Mouse (Mus musculus): ENCODE results near the gene Nol9. TPM values are rescaled to one million over a fixed set of nuclear protein-coding genes. Genes with fewer than 3 reads are reported as not detected.

Gene Nol9
- polyA plus RNA-seq, 1 experiment from 2014 or later: 34.4 TPM

DNA sequence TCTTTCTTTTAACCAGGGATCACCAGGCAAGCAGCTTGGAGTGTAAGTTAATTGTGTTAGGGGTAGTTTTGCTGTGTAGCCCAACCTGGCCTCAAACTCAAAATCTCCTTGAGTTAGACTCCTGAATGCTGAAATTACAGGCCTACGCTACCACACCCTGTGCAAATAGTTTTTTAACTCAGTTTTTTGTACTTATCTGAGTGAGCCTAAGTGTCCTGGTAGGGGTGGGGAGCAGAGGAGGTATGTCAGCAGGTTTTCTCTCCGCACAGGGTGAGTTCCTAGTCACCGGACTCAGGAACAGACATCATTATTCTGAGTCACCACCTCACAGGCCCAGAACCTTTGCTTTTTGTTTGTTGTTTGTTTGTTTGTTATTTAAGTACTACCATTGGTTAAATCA, 37.1 kb upstream of the Nol9 start:
- ATAC-seq (ENCODE audit: low FRiP score, low read depth): no peak
- H3K27ac ChIP-seq: no peak overlapping the region
- WGBS: 90% methylated on average over 3 of the region's 3 CpGs
- H3K36me3 ChIP-seq: no peaks in the 10 kb centered on the region
- H3K27me3 ChIP-seq: no peaks in the 10 kb centered on the region
- peaks cover 13% of the 10 kb centered on the region for H3K4me1 ChIP-seq
- no peak overlapping the region for H3K9ac ChIP-seq
- H3K4me3 ChIP-seq: no peak overlapping the region
- no peak overlapping the region for H3K4me2 ChIP-seq (replicated peaks)
- no peaks in the 10 kb centered on the region for H3K9me3 ChIP-seq

DNA sequence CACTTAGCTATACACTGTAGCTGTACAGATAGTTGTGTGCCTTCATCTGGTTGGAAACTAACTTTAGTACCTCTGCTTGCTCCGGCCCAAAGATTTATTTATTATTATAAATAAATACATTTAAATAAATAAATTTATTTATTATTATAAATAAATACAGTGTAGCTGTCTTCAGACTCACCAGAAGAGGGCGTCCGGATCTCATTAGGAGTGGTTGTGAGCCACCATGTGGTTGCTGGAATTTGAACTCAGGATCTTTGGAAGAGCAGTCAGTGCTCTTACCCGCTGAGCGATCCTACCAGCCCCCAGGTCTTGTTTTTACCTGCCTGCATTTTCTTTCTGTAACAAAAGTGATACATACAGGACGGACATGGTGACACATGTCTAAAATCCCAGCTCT, 33.0 kb upstream of the Nol9 start:
- H3K27ac ChIP-seq: no peak overlapping the region
- WGBS: 78% methylated on average over 6 of the region's 6 CpGs
- H3K4me2 ChIP-seq (replicated peaks): no peak overlapping the region
- H3K27me3 ChIP-seq: peaks cover 4% of the 10 kb centered on the region
- no peaks in the 10 kb centered on the region for H3K9me3 ChIP-seq
- no peak overlapping the region for H3K4me3 ChIP-seq
- ATAC-seq (ENCODE audit: low FRiP score, low read depth): no peak
- H3K9ac ChIP-seq: no peak overlapping the region
- H3K36me3 ChIP-seq: no peaks in the 10 kb centered on the region
- peaks cover 31% of the 10 kb centered on the region for H3K4me1 ChIP-seq

DNA sequence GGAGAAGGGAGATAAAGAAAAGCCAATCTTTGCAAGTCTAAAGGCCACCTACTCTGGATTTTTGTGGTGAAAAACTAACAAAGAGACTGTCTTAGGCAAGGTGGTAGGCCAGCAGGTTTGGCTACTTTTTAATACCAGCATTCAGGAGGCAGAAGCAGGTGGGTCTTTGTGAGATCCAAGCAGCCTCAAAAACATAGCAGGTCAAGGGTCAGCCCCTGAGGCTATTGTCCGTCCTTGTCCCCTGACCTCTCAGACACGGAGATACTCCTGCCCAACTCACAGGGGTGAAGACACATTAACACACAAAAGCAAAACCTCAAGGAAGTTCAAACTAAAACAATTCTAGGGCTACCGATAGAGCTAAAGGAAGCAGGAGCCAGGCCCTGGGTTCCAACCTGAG, 32.3 kb upstream of the Nol9 start:
- H3K4me3 ChIP-seq: no peak overlapping the region
- 29% methylated on average over 3 of the region's 3 CpGs for WGBS
- no peaks in the 10 kb centered on the region for H3K9me3 ChIP-seq
- H3K4me1 ChIP-seq: peaks cover 38% of the 10 kb centered on the region
- peaks cover 4% of the 10 kb centered on the region for H3K27me3 ChIP-seq
- ATAC-seq (ENCODE audit: low FRiP score, low read depth): no peak
- H3K9ac ChIP-seq: no peak overlapping the region
- H3K4me2 ChIP-seq (replicated peaks): no peak overlapping the region
- H3K27ac ChIP-seq: no peak overlapping the region
- no peaks in the 10 kb centered on the region for H3K36me3 ChIP-seq

DNA sequence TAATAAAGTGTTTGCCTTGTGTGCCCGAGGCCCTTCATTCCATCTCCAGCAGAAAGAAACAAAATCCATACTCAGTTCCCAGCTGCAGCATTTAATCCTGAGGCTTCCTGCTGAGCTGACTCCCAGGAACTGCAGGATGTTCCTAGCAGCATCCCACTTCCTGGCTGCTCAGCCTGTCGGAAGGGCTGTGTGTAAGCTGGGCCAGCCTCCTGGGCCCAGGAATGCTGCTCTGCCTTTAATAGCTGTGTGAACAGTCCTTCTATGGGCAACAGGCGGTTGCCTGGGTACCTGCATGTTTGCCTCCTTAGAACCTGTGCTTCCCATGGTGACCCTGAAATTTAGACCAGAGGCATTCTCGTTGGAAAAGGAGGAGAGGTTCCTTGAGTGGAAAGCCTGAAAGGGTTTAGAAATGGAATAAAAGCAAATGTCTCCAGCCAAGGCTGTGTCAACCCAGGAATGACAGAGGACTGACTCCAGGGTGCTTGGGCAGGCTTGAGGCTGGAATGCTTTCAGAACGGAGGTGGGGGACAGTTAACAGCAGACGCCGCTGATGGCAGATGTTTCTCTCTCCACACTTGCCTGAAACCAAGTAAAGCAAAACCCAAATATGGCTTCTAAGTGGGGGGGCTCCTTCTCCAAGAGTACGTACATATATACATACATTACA, 31.5 kb upstream of the Nol9 start:
- Histone ChIP-seq H3K27ac (peak overlapping the region; percentile 52; the same call in 1 of the 2 replicates), H3K4me2 (replicated peaks) (peak overlapping the region; percentile 99), H3K9me3 (no peaks in the 10 kb centered on the region), H3K9ac (peak overlapping the region; percentile 83), H3K4me3 (peak overlapping the region; percentile 84), H3K27me3 (peaks cover 4% of the 10 kb centered on the region), H3K36me3 (peaks cover 5% of the 10 kb centered on the region), H3K4me1 (peaks cover 39% of the 10 kb centered on the region)
- no peak for ATAC-seq (ENCODE audit: low FRiP score, low read depth)
- WGBS: 5% methylated on average over 8 of the region's 8 CpGs

DNA sequence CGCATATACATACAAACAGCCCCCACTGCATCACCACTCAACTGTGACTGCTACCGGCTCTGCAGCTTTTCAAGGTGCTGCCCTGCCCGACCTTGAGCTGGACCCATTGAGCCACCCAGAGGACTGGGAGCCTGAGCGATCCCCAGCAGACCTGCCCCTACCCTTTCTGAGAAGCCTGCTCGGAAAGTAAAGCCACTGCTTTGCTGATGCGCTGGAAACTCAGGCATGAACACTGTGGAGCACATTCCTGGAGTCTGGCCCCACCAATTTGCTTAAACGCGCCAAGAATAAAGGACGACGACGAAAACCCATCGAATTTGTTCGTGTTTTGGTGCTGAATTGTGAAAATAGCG, 31.0 kb upstream of the Nol9 start:
- H3K27ac ChIP-seq: peak overlapping the region; percentile 52; the same call in 1 of the 2 replicates
- peak overlapping the region; percentile 99 for H3K4me2 ChIP-seq (replicated peaks)
- H3K4me1 ChIP-seq: peaks cover 39% of the 10 kb centered on the region
- H3K36me3 ChIP-seq: peaks cover 10% of the 10 kb centered on the region
- H3K27me3 ChIP-seq: peaks cover 4% of the 10 kb centered on the region
- no peaks in the 10 kb centered on the region for H3K9me3 ChIP-seq
- WGBS: 0% methylated on average over 14 of the region's 14 CpGs
- H3K4me3 ChIP-seq: peak overlapping the region; percentile 84
- no peak for ATAC-seq (ENCODE audit: low FRiP score, low read depth)
- H3K9ac ChIP-seq: peak overlapping the region; percentile 83; the same call in 1 of the 2 replicates

DNA sequence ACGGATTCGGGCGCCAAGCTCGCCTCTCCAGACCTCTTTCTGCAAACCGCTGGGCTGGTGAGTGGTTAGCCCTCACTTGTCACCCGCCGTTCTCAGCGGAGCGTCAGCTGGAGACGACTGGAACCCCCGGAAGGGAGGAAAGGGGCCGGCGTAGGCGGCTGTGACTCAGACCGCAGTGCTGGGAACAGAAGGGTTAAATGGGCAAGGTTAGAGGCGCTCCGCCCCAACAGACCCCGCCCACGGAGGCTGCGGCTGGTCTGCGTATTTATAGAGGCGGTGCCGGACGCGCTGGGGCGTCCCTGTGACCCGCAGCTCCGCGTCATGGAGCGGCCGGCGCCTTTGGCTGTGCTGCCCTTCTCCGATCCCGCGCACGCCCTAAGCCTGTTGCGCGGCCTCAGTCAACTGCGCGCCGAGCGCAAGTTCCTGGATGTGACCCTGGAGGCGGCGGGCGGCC, 30.5 kb upstream of the Nol9 start, which contains the start of gene Klhl21:
Klhl21 (plus strand) TSS at position 182 of the 454 bp plus-strand sequence.
- H3K9me3 ChIP-seq: no peaks in the 10 kb centered on the region
- H3K9ac ChIP-seq: peak within 1 kb of the TSS; percentile 83
- H3K27ac ChIP-seq: peak within 1 kb of the TSS; percentile 89
- H3K4me2 ChIP-seq (replicated peaks): peak within 1 kb of the TSS; percentile 99
- H3K4me1 ChIP-seq: peaks cover 39% of the 10 kb centered on the region
- WGBS: under 1% methylated on average over 44 of the region's 45 CpGs
- peak; percentile 90 for ATAC-seq (ENCODE audit: low FRiP score, low read depth)
- peaks cover 4% of the 10 kb centered on the region for H3K27me3 ChIP-seq
- peaks cover 16% of the 10 kb centered on the region for H3K36me3 ChIP-seq
- peak within 1 kb of the TSS; percentile 84 for H3K4me3 ChIP-seq

DNA sequence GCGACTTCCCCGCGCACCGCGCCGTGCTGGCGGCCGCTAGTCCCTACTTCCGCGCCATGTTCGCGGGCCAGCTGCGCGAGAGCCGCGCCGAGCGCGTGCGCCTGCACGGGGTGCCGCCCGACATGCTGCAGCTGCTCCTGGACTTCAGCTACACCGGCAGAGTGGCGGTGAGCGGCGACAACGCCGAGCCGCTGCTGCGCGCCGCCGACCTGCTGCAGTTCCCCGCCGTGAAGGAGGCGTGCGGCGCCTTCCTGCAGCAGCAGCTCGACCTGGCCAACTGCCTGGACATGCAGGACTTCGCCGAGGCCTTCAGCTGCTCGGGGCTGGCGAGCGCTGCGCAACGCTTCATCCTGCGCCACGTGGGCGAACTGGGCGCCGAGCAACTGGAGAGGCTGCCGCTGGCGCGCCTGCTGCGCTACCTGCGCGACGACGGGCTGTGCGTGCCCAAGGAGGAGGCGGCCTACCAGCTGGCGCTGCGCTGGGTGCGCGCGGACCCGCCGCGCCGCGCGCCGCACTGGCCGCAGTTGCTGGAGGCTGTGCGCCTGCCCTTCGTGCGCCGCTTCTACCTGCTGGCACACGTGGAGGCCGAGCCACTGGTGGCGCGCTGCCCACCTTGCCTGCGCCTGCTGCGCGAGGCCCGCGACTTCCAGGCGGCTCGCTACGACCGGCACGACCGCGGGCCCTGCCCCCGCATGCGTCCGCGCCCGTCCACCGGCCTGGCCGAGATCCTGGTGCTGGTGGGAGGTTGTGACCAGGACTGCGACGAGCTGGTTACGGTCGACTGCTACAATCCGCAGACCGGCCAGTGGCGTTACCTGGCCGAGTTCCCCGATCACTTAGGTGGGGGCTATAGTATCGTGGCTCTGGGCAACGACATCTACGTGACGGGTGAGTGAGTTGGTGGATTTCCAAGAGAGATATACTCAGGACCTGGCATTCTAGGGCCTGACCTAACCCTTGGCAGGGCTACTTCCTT, 29.8 kb upstream of the Nol9 start:
- Histone ChIP-seq H3K4me2 (replicated peaks) (peak overlapping the region; percentile 99), H3K27ac (peak overlapping the region; percentile 89), H3K27me3 (peaks cover 4% of the 10 kb centered on the region), H3K4me1 (peaks cover 39% of the 10 kb centered on the region), H3K4me3 (peak overlapping the region; percentile 84), H3K9me3 (no peaks in the 10 kb centered on the region), H3K36me3 (peaks cover 23% of the 10 kb centered on the region), H3K9ac (peak overlapping the region; percentile 83)
- peak; percentile 78 for ATAC-seq (ENCODE audit: low FRiP score, low read depth)
- WGBS: under 1% methylated on average over 114 of the region's 115 CpGs

DNA sequence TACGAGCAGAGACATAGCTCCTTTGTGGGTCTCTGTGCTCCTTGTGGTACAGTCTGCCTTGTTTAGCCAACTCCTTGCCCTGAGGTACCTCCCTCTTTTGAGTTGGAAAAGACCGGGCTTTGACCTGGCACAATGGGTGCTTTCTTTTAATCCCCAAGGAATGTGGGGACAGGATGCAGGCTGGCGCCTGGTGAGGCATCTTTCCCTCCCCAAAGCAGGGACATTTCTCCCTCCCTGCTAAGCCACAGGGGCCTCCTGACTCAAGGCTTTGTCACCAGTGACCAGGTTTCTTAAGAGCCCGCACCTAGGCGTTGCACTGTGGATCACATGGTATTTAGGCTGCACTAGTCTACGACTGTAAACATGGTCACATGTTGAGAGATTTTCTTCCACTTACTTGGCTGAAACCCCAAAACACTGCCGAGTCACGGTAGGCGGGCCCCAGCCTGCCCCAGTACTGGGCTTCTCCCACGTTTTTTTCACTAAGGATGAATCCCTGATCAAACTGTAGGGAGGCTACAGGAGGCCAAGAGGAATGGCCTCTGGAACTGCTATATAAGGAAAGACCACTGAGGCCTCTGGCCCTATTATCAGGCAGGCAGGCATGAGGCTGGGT, 28.9 kb upstream of the Nol9 start:
- peaks cover 31% of the 10 kb centered on the region for H3K36me3 ChIP-seq
- 3% methylated on average over 10 of the region's 10 CpGs for WGBS
- H3K4me3 ChIP-seq: peak overlapping the region; percentile 84
- H3K9me3 ChIP-seq: no peaks in the 10 kb centered on the region
- ATAC-seq (ENCODE audit: low FRiP score, low read depth): peak; percentile 38; the same call in 1 of the 2 replicates
- peak overlapping the region; percentile 99 for H3K4me2 ChIP-seq (replicated peaks)
- peaks cover 4% of the 10 kb centered on the region for H3K27me3 ChIP-seq
- peaks cover 39% of the 10 kb centered on the region for H3K4me1 ChIP-seq
- H3K27ac ChIP-seq: peak overlapping the region; percentile 89; the same call in 1 of the 2 replicates
- peak overlapping the region; percentile 83 for H3K9ac ChIP-seq

DNA sequence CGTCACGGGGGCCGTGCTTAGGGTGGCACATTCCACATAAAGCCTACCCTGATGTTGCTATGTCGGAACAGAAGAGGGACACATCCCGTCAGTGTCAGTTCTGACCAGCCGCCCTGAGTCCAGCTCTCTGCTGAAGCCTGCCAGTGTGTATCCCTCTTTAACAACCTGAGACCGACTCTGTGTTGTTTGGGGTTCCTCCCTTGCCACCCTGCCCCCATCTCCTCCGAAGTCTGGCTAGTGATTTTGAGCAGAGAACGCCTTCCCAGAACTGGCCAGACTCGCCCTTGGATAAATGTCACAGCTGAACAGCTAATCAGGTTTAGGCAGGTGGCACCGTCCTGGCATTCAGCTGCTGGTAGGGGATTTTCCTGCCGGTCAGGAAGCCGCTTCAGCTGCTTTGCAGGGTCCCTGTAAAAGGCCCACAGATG, 28.4 kb upstream of the Nol9 start:
- Histone ChIP-seq H3K4me1 (peaks cover 39% of the 10 kb centered on the region), H3K27ac (no peak overlapping the region; the same call in 1 of the 2 replicates)
- 12% methylated on average over 13 of the region's 13 CpGs for WGBS

DNA sequence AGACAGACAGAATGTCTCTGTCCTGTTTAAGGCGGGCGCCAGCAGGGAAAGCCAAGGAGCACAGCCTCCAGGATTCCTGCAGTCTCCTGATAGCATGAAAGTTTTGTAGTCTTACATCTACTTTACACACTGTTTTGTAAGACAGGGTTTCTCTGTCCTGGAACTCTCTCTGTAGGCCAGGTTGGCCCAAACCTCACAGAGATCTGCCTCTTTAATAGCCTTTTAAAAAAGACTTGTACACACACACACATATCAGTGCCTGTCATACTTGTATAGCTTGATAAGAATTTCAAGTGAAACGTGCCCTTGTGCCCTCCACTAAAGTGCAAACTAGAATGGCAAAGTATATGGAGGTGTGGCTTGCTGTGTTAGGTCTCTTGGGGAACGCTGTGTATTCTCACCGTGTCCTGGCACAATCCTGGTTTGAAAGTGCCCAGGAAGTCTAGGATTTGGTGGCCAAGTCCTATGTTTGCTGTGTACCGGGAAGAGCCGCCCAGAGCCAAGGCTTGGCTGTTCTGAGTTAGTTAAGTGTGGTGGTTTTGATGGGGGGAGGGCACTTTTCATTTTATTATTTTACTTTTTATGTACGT, 27.9 kb upstream of the Nol9 start:
- H3K4me3 ChIP-seq: peak overlapping the region; percentile 84
- peaks cover 42% of the 10 kb centered on the region for H3K36me3 ChIP-seq
- peaks cover 4% of the 10 kb centered on the region for H3K27me3 ChIP-seq
- H3K9ac ChIP-seq: peak overlapping the region; percentile 83
- ATAC-seq (ENCODE audit: low FRiP score, low read depth): no peak
- peak overlapping the region; percentile 99 for H3K4me2 ChIP-seq (replicated peaks)
- no peaks in the 10 kb centered on the region for H3K9me3 ChIP-seq
- 74% methylated on average over 8 of the region's 8 CpGs for WGBS
- no peak overlapping the region for H3K27ac ChIP-seq
- H3K4me1 ChIP-seq: peaks cover 39% of the 10 kb centered on the region

More for the DNA sequence above, 28.4 kb upstream of the Nol9 start:
- no peak for ATAC-seq (ENCODE audit: low FRiP score, low read depth)
- Histone ChIP-seq H3K4me2 (replicated peaks) (peak overlapping the region; percentile 99), H3K9me3 (no peaks in the 10 kb centered on the region), H3K27me3 (peaks cover 4% of the 10 kb centered on the region), H3K4me3 (peak overlapping the region; percentile 84), H3K36me3 (peaks cover 36% of the 10 kb centered on the region), H3K9ac (peak overlapping the region; percentile 83)

DNA sequence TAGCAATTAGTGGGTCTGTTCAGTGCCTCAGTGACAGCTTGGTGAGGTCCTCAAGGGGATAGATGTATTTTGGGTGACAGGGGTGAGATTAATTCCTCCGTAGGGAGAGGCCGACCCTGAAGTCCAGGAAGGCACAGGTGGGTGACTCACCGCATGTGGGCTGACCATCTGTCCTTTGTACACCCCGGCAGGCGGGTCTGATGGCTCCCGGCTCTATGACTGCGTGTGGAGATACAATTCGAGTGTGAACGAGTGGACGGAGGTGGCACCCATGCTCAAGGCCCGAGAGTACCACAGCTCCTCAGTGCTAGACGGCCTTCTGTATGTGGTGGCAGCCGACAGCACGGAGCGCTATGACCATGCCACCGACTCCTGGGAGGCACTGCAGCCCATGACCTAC, 27.0 kb upstream of the Nol9 start:
- H3K27ac ChIP-seq: no peak overlapping the region
- 0 out of 2 replicates have a peak overlapping the region, but pooled peaks have one; percentile 84 for H3K4me3 ChIP-seq
- H3K4me1 ChIP-seq: peaks cover 37% of the 10 kb centered on the region
- peaks cover 44% of the 10 kb centered on the region for H3K36me3 ChIP-seq
- 90% methylated on average over 16 of the region's 16 CpGs for WGBS
- H3K4me2 ChIP-seq (replicated peaks): peak overlapping the region; percentile 99; the same call in 1 of the 2 replicates
- no peaks in the 10 kb centered on the region for H3K9me3 ChIP-seq
- ATAC-seq (ENCODE audit: low FRiP score, low read depth): no peak
- H3K27me3 ChIP-seq: peaks cover 4% of the 10 kb centered on the region
- H3K9ac ChIP-seq: no peak overlapping the region
